Mouse (Mus musculus) left cerebral cortex, postnatal 14 days (tissue): Measurements from ENCODE around the gene Pick1. TPM values are rescaled to one million over a fixed set of nuclear protein-coding genes. Genes with fewer than 3 reads are reported as not detected.
"Not testable (repeated sequence)": the region's sequence is repeated elsewhere in the genome, so short reads cannot be mapped to it uniquely, and the experiment has no call there.

Experiments used
- DNase-seq, 2 experiments: peaks; one replicate each; pipeline ENCODE4 v3.0.0; 2021 to 2022; ENCODE audit warnings: low spot score in 2 of 2, mixed read lengths in 1 of 2
- intact Hi-C: fragments of 180-260 bp; cut with DNase I; formaldehyde crosslinking; loops from one replicate; pipeline ENCODE4 v1.15.1; 2025
- total RNA-seq, 2 experiments: library from RNA; stranded (reverse); gene quantifications; 2 replicates each; pipeline ENCODE4 v1.2.3; 2021

The Pick1 gene
- total RNA-seq, 2 experiments from 2014 or later = 52.0 to 56.4 TPM

DNA sequence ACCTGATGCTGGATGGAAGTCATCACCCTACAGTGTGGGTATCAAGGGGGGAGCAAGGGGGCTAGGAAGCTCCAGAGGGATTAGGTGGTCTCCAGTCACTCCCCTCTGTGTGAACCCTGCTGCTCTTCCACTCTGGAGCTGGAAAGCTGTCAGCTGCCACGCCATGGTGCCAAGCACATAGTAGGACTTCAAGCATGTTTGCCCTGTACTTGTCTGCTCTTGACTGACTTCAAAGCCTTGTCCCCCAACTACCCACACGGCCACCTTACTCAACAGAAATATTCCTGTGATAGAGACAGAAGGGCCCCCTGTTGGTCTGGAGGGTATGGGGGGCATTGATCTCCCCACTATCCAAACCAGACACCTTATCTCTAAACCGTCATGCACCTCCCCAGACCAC, 12.8 kb upstream of the Pick1 start:
- intact Hi-C loops = loop anchor here (10.0 kb wide), 1 partner anchor 51 kb away; the partner anchor contains the start of gene Sox10
- DNase-seq = no peak

DNA sequence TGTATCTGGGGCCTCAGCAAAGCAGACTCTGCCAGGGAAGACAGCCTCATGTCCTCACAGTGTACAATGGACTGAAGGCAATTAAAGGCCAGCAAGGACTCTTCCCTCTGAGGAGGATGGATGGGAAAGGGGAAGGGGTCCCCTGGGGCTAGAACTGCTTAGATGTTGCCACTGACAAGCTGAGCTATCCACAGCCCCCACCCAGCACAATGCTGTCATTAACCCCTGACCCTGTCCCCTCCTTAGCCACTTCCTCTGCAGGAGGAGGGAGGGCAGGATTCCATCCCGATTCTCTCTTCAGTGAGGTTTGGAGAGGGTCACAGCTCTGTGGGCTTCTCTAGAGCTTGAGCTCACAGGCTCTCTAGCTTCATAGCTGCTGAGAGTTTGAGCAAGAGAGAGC, 9.4 kb upstream of the Pick1 start:
- DNase-seq = no peak
- intact Hi-C loops = loop anchor here (10.0 kb wide), 1 partner anchor 55 kb away; the partner anchor contains the start of gene Sox10

DNA sequence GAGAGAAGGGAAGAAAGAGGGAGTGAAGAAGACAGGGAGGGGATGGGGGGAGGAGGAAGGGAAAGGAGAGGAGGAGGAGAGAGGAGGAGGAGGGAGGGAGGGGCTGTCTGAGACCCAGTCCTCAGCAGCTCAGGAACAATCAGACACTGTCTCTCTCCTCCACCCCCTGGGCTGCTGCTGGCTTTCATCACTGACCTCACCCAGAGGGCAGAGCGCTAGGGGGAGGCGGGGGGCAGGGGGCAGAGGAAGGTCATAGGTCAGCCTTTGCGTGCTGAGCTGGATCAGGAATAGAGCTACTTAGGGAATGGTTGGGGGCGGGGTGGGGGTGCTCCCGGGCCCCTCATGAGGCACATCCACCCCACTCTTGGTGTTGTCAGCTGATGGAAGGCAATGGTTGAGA, 5.3 kb upstream of the Pick1 start:
- DNase-seq = no peak
- intact Hi-C loops = no loop called here

DNA sequence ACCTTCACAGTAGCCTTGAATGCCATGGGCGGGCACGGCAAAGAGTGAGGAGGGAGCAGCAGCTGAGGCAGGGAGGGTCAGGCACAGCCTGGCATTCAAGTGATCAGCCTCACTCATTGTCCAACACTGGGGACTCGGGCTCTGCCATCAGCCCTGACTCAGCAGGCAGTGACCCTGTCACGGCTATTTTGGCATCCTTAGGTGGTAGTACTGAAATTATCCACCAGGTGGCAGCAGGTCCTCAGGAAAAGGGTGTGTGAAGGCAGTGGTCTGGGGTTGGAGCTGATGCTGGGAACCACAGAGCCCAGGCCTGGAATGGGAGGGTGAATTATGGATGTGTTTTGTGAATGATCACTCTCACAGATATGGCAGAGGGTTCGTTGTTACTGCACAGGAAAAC, 4.3 kb upstream of the Pick1 start:
- intact Hi-C loops = no loop called here

DNA sequence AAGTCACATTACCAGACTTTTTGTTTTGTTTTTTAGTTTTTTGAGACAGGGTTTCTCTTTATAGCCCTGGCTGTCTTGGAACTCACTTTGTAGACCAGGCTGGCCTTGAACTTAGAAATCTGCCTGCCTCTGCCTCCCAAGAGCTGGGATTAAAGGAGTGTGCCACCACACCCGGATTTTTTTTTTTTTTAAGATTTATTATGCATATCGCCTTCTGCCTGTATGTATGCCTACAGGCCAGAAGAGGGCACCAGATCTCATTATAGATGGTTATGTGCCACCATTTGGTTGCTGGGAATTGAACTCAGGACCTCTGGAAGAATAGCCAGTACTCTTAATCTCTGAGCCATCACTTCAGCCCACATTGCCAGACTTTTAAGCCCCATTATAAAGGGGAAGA, 3.2 kb upstream of the Pick1 start:
- DNase-seq, intact Hi-C loops: not testable (repeated sequence)

More for the DNA sequence above, 4.3 kb upstream of the Pick1 start:
- peak; percentile 86 to 88 for DNase-seq

DNA sequence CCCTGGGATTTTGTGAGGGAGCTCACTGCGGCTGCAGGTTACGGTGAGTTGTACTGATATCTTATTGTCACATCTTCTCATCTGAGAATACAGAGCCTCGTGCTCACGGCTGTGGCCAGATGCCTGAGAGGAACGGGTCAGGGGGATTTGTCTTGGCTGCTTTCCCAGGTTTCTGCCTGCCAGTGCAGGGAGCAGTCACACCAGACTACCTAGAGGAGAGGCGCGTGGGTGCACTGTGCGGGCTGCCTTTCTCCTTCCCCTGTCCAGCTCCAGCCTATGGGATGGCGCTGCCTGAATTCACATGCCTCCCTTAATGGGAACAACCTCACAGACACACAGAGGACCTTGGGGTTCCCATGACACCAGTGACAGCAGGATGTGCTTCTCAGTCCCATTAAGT, 6.3 kb downstream of the Pick1 start:
- intact Hi-C loops = no loop called here

DNA sequence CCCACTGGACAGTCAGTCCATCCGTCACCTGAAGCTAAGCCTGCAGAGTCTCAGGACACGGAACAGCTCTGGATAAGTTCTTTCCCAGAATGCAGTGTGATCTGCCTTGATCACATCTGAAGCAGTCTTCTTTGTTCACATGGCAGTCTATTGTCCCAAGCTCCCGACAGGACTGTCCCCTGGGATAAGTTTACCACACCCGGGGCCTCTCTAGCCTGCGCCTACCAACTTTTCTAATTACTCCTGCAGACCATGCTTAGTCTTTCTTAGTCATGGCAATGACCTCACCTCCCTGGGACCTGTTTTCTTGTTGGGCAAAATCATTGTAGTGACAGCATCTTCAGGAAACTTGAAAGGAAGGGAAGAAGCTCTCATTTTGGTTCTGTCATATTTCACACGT, 9.1 kb downstream of the Pick1 start:
- no peak for DNase-seq
- intact Hi-C loops = no loop called here

More for the DNA sequence above, 6.3 kb downstream of the Pick1 start:
- no peak for DNase-seq

DNA sequence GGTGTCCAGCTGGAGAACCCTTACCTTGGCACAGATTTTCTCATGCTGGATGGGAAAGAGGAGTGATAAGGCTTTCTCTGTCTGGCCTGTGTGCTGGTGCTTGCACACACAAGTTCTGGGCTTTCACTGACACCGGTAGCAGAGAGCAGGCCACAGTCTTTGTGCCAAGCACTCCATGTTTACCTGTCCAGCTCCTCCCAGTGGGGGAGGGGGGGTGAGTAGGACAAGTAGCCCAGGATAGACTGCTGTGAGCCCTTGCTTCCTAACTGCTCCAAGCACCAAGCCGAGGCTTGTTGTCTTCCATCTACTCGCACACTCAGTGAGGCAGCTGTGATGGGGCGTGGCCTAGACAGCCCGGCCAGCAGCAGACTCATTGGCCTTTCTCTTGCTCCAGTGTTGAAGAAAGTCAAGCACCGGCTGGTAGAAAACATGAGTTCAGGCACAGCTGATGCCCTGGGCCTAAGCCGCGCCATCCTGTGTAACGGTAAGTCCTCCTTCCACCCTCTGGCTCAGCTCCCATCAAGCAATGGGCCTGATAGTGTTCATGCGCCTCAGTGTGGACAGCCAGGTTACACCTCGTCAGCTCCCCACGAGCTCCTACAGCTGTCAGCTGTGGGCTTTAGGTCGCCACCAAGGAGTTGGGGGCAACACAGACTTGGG, 13.7 kb downstream of the Pick1 start:
- DNase-seq = peak in 1 of 2 experiments; percentile 38
- intact Hi-C loops = loop anchor here (2.0 kb wide), 1 partner anchor 224 kb away; no protein-coding TSS in a partner anchor

DNA sequence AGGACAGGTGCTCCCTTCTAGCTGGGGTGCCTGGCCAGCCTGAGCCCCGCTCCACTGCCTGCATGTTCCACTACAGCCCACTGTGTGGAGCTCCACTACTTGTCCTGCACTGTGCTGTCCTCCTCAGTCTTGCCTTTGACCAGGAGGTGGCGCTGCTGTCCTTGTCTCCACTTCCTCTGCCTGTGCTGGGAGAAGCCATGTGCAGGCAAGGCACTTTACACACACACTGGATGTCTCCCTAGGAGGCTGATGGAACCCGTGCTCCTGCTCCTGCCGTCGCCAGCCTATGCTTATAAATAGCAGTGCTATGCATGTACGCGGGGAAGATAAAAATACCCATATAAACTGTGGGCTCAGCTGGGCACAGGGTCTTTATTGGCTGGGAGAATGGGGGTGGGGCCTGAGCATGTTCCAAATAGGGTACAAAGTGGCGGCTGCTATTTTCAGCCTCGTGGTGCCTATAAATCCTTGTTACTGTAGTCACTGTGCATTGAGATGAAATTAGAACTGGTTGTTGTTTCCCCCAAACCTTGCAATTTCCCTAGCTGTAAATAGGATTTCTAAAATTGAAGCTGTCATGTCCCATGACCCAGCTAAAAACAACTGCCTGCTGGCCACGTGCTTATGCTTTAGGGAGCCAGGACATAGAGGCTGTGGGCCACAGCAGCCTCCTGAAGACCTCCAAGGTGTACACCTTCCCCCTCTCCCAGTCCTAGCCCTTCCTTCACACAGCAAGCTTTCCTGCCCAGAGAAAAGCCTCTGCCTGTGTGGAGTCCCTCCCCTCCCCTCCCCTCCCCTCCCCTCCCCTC, 14.5 kb downstream of the Pick1 start:
- DNase-seq = peak; percentile 99 to 100
- intact Hi-C loops = loop anchor here (2.0 kb wide), 1 partner anchor 223 kb away; no protein-coding TSS in a partner anchor

DNA sequence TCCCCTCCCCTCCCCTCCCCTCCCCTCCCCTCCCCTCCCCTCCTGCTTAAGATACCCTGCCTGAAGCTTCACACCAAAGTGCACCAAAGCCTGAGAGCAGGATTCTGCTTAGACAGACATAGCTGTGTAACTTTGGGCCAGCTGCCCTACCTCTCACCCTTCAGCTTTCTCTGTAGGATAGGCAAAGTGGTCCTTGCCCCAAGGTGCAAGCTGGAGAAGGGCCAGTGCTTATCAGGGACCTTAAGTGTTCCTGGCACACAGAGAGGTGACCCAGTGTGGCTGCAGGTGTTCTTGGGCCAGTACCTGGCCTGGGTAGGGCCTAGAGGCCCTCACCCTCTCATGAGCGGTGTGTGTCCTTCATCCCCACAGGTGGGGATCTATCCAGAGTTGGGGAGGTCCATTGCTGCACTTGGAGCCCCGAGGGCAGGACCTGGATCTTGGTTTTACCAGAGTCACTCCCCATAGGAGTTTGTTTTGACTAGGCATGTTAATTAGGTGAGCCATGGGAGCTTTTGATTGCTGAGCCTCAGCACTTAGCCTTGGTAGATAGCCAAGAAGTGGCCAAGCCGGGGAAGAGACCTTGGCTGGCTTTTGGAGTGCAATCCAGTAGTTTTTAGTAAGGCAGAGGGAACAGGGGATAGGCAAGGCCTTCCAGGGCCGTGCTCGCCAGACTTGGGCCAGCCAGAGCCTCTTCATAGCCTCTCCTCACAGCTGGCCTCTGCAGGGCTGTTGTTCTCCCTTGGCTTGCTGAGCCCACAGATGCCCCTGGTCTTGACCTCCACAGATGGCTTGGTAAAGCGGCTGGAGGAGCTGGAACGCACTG, 15.3 kb downstream of the Pick1 start:
- intact Hi-C loops = no loop called here
- no peak for DNase-seq

DNA sequence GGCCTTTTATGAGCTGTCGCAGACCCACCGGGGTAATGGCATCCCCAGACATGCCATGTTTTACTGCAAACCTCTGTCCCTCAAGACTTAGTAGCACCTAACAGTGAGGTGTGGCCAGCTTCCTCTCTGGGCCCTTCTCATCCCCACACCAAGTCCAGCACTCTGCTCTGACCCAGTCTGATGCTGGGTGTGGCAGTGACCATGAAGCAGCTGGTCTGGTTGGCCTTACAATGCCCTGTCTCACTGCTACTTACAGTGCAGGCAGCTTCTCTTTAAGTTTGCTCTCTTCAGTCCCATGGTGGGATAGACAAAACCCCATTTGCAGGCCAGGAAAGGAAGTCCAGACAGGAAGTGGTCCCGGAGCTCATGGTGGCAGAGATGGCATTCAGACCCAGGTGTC, 16.3 kb downstream of the Pick1 start:
- DNase-seq = no peak
- intact Hi-C loops = no loop called here

DNA sequence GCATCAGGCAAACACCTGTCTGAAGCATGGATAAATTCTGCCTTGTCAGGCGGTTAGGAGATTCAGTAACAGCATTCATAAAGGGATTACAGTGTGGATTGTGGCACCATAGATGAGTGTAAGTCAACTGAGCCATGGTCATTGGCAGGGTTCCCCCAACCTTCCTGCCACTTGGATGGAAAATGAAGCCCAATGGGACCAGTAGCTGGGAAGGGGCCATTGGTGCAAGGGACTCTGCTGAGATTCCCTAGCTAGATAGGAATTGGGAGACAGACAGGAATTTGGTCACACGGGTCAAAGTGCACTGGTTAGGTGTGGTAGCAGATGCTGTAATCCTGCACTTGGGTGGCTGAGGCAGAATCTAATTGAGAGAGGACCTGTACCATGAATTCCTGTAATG, 21.3 kb downstream of the Pick1 start:
- DNase-seq = no peak
- intact Hi-C loops = no loop called here

DNA sequence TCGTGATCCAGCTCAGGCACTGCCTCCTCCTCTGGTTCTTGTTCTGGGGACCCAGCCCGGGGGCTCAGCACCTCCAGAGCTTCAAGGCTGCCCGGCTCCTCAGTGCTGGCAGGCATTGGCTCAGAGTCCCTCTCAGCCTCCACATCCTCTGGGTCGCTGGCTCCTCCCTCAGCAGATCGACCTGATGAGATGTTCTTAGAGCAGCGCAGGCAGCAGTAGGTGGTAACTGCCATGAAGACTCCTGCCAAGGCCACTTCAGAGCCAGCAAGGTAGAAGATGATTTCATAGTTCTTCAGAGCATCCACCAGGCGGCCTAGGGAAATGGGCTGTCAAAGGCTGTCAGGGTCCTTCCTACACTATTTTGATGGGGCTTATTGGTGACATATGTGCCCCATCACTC, 22.2 kb downstream of the Pick1 start:
- intact Hi-C loops = no loop called here
- no peak for DNase-seq

DNA sequence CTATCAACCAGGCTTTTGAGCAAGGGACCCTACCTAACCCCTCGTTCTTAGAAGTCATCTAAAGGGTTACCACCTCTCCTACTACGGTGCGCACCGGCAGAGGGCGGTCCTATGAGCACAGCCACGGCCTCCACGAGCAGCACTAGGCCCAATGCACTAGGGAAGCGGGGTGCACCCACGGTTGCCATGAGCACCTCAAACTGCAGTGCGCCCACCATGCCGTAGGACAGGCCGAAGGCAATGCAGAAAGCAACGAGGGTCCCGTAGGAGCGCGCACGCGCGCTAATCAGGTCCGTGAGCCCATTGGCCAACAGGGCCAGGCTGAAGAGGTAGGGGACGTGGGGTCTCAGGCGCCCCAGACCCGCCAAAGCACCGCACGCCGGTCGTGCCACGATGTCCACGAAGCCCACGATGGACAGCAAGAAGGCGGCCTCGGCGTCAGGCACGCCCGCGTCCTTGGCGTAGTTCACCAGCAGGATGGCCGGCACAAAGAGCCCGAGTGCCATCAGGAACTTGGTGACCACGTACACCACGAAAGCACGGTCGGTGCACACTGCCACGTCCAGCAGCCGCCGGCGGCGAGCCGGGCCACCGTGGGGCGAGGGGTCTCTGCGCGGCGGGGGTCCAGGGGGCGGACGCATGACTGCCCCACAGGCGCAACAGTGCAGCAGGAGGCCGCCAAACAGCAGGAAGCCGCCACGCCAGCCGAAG, 23.0 kb downstream of the Pick1 start:
- intact Hi-C loops = no loop called here
- peak; percentile 41 to 46 for DNase-seq

DNA sequence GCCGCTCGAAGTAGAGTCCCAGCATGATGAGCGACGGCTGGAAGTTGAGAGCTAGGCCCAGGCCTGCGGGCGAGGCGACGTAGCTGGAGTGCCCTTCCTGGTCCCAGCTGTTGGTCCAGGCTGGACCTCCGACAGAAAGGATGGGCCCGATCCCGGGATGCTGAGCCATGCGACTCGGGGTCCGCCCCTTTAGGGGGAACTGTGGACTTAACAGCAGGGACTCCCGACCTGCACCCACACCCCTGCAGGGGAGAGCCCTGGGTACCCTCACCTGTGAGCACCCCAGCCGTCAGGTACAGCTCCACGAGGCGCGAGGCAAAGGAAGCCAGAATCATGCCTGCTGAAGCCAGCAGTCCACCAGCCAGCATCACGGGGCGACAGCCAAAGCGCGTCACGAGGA, 23.6 kb downstream of the Pick1 start:
- no peak for DNase-seq
- intact Hi-C loops = no loop called here

DNA sequence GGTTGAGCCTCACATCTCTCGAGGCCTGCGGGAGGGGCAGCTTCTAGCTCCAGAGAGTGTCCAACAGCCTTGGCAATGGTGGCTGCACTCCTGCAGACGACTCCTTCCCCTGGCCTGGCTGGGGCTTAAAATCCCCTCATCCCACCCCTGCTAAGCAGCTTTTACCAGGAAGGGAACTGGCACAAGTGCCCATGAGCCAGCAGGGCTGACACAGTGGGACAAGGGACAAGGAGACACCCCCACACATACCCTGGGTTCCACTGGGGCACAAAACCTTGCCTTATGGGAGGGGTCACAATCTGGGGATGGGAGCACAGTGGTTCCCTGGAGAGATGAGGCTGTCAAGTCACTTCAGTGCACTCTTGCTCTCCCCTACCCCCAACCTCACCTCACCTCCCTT, 25.7 kb downstream of the Pick1 start, which contains the start of gene Slc16a8:
Gene Slc16a8 (minus strand): TSS at position 101 of the 400 bp plus-strand sequence.
- intact Hi-C loops = no loop called here
- no peak for DNase-seq

DNA sequence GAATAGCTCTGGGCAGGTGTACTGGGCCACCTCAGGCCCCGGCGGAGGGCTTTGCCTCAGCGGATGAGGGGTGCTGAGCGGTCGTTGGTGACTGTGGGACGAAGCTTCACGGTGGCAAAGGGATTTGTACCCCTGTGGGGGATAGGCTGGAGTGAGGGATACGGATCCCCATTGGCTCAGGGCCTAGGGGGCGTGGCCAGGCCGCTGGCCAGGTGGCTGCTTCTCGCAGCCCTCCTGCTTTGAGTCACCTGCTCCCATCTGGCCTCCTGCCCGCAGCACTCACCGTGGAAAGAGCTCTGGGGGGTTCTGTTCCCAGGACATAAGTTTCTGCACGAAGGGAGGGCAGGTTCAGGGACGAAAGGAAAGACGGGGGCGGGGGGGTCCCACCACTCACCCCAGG, 29.5 kb downstream of the Pick1 start:
- no peak for DNase-seq
- intact Hi-C loops = no loop called here

DNA sequence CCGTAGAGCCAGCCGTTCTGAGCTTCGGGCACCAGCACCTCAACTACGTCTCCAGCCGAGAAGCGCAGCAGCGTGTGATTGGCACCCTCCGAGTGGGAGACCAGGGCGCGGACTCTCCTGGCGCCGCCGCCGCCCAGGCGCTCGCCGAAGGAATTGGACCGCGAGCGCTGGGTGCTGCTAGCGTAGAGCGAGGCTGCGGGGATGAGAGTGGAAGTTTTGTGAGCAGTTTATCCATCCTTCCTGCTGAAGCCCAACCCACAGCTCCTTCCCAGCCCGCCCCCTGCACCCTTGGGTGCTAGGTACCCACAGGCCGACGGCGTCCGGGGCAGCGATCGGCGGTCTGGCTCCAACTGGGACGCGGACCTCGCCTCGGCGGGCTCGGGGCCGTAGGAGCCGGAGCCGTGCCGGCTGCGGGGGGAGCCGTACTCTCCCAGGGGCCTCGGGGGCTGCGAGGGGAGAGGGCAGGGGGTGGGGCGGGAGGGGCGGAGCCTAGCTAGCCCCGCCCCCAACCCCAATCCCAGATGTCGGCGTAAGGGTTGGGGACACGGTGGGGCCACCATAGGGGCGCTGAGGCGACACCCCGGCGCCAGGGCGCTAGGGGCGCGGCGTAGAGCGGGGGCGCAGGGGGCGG, 32.2 kb downstream of the Pick1 start:
- DNase-seq = peak; percentile 37 to 61
- intact Hi-C loops = no loop called here

DNA sequence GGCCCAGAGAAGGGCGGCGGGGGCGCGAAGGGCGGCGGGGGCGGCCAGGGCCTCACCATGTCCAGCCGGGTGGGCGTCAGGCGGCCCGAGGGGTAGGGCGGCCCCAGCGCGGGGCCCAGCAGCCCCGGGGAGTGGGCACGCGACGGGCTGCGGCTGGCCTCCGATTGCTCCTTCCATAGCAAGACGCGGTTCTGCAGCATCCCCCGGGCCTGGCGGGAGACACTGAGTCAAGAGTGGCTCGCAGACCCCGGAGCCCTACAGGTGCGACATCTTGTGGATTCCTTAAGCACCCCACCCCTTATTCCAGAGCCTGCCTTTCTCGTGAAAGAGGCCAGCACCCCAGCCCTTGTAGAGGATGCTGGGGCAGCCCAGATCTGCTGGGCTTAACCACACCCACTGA, 32.8 kb downstream of the Pick1 start:
- no peak for DNase-seq
- intact Hi-C loops = no loop called here
